Mouse (Mus musculus): ENCODE measurements at regions not wholly inside any gene's neighbourhood (a gene's known extent, or its start where the extent isn't known, plus 50 kb on each side); places are given as distances from the start of the nearest gene placed in this dataset.

GRCm38 (mm10) chr17:31746198-31747111 is 68.8 kb downstream of the Cryaa start:
- no peak for TF ChIP-seq CTCF (IDR thresholded peaks at IDR 0.05; ENCODE audit: low read depth)
- TF ChIP-seq EP300 (optimal IDR thresholded peaks at IDR 0.05) = peak; percentile 62
